Mouse (Mus musculus) liver, embryonic 14.5 days (tissue): ENCODE measurements around the gene Afg1l.

Experiments
- CTCF ChIP-seq: IDR thresholded peaks from 2 replicates; pipeline ENCODE4 v1.5.1; 2016; ENCODE audit warnings: antibody characterized with exemption, low read depth, control low read depth
- EP300 ChIP-seq: IDR thresholded peaks from 2 replicates; pipeline ENCODE4 v1.6.1; 2016; ENCODE audit warnings: antibody characterized with exemption, low read depth

DNA sequence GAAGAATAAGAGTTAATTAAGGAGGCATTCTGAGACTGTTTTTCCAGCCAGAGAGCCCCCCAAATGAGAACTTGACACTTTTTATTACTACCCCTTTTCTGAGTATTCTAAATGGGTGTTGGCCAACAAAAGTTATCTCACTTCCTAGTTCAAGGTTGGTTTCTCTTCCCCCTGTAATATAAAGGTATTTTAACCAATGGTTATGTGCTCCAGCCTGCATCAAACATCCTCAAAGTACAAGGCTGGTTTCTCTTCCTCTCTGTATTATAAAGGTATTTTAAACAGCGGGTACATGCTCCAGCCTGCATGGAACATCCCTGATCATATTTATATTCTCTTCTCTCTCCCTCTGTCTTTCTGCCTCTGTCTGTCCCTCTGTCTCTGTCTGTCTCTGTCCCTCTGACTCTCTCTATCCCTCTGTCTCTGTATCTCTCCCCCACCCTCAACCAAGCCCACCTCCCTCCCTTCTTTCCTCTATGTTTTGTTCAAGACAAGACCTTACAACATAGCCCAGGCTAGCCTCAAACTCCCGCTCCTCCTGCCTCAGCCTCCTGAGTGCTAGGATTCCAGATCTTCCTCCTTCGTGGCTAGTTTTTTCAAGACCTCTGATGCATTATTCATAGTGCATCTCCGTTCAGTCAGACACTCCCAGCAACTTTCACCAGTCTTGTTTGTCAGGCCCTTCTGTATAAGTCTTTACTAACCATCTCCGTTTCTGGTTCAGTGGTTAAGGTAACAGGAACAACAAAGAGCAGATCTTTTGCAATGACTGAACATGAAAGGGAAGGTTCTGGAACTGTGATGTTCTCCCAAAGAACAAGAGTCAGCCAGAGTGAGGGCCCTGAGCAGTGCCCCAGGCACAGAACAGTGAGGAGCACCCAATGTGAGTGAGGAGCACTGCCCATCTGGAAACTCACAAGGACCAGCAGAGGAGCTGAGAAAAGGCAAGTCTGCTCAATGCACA is 41.2 kb downstream of the Afg1l start:
- TF ChIP-seq EP300 = no peak
- TF ChIP-seq CTCF = no peak
